Mouse (Mus musculus) forebrain, embryonic 10.5 days (tissue): ENCODE data around the gene Veph1. TPM values are rescaled to one million over a fixed set of nuclear protein-coding genes. Genes with fewer than 3 reads are reported as not detected.

Source experiments
- DNase-seq: peaks from one replicate; pipeline ENCODE4 v3.0.0-alpha.2; 2017; ENCODE audit warnings: low spot score; ENCODE audit errors: extremely low spot score
- H3K27ac ChIP-seq: fragments of 300-500 bp; sonication (generic); 2 replicates; pipeline ENCODE4 v1.5.1; 2016; ENCODE audit warnings: mild to moderate bottlenecking
- H3K27me3 ChIP-seq: fragments of 300-500 bp; sonication (generic); 2 replicates; pipeline ENCODE4 v1.6.1; 2016; ENCODE audit warnings: mild to moderate bottlenecking; ENCODE audit not compliant: poor library complexity, severe bottlenecking
- H3K36me3 ChIP-seq: fragments of 300-500 bp; sonication (generic); replicated peaks from 2 replicates; pipeline ENCODE4 v1.6.1; 2016; ENCODE audit warnings: mild to moderate bottlenecking, moderate library complexity
- H3K4me1 ChIP-seq: fragments of 300-500 bp; sonication (generic); 2 replicates; pipeline ENCODE4 v1.6.1; 2016
- H3K4me3 ChIP-seq: fragments of 300-500 bp; sonication (generic); 2 replicates; pipeline ENCODE4 v1.5.1; 2016; ENCODE audit warnings: mild to moderate bottlenecking, moderate library complexity
- H3K9me3 ChIP-seq: fragments of 300-500 bp; sonication (generic); 2 replicates; pipeline ENCODE4 v1.6.1; 2016; ENCODE audit warnings: mild to moderate bottlenecking, moderate library complexity
- WGBS: fragments of 180-500 bp; shearing (Covaris S2); methylation state at CpG from one replicate; pipeline ENCODE4 v1.1.7; 2016; 5-methylcytosine and 5-hydroxymethylcytosine counted together
- polyA plus RNA-seq: library from polyadenylated mRNA; unstranded; fragments of >200 nt; fragmentation: Nextera tagmentation; extraction: Ambion mirVana; gene quantifications from 2 replicates; pipeline ENCODE4 v1.2.1, GENCODE M21; 2016

Veph1 gene
- polyA plus RNA-seq, 1 experiment from 2014 or later, result 9.2 TPM

- no peak for DNase-seq
- no peaks in the 10 kb centered on the region for H3K36me3 ChIP-seq
- WGBS, result 90% methylated on average over 3 of the region's 3 CpGs
- no peaks in the 10 kb centered on the region for H3K27me3 ChIP-seq
- H3K4me3 ChIP-seq, result no peak overlapping the region
- H3K9me3 ChIP-seq, result no peaks in the 10 kb centered on the region
- no peaks in the 10 kb centered on the region for H3K4me1 ChIP-seq
- H3K27ac ChIP-seq, result no peak overlapping the region
Measured at GRCm38 (mm10) chr3:66025454-66025853, 271.2 kb downstream of the Veph1 start.

GRCm38 (mm10) chr3:66024220-66024792, 272.3 kb downstream of the Veph1 start:
- 70% methylated on average over 5 of the region's 5 CpGs for WGBS
- no peaks in the 10 kb centered on the region for H3K4me1 ChIP-seq
- no peak for DNase-seq
- H3K27ac ChIP-seq, result no peak overlapping the region
- no peaks in the 10 kb centered on the region for H3K9me3 ChIP-seq
- H3K36me3 ChIP-seq, result no peaks in the 10 kb centered on the region
- no peak overlapping the region for H3K4me3 ChIP-seq
- H3K27me3 ChIP-seq, result no peaks in the 10 kb centered on the region

- 97% methylated on average over 5 of the region's 5 CpGs for WGBS
- DNase-seq, result no peak
- H3K27me3 ChIP-seq, result no peaks in the 10 kb centered on the region
- H3K4me3 ChIP-seq, result no peak overlapping the region
- no peaks in the 10 kb centered on the region for H3K36me3 ChIP-seq
- H3K9me3 ChIP-seq, result no peaks in the 10 kb centered on the region
- H3K27ac ChIP-seq, result no peak overlapping the region
- H3K4me1 ChIP-seq, result no peaks in the 10 kb centered on the region
Measured at GRCm38 (mm10) chr3:66019171-66019570, 277.5 kb downstream of the Veph1 start.

- H3K27ac ChIP-seq, result no peak overlapping the region
- DNase-seq, result no peak
- no peaks in the 10 kb centered on the region for H3K4me1 ChIP-seq
- H3K36me3 ChIP-seq, result no peaks in the 10 kb centered on the region
- 85% methylated on average over 3 of the region's 3 CpGs for WGBS
- H3K27me3 ChIP-seq, result no peaks in the 10 kb centered on the region
- no peaks in the 10 kb centered on the region for H3K9me3 ChIP-seq
- H3K4me3 ChIP-seq, result no peak overlapping the region
Measured at GRCm38 (mm10) chr3:66007632-66008401, 288.8 kb downstream of the Veph1 start.

- Histone ChIP-seq H3K9me3 (no peaks in the 10 kb centered on the region), H3K27ac (no peak overlapping the region), H3K4me1 (no peaks in the 10 kb centered on the region), H3K36me3 (no peaks in the 10 kb centered on the region), H3K27me3 (no peaks in the 10 kb centered on the region), H3K4me3 (no peak overlapping the region)
- no peak for DNase-seq
- WGBS, result 82% methylated on average over 4 of the region's 4 CpGs
Measured at GRCm38 (mm10) chr3:66004989-66005388, 291.6 kb downstream of the Veph1 start.

- Histone ChIP-seq H3K27me3 (no peaks in the 10 kb centered on the region), H3K4me3 (no peak overlapping the region), H3K9me3 (no peaks in the 10 kb centered on the region), H3K4me1 (no peaks in the 10 kb centered on the region), H3K36me3 (no peaks in the 10 kb centered on the region), H3K27ac (no peak overlapping the region)
- DNase-seq, result no peak
- WGBS, result 80% methylated on average over 7 of the region's 7 CpGs
Measured at GRCm38 (mm10) chr3:66004220-66004951, 292.3 kb downstream of the Veph1 start.

Other genes starting within 250 kb of the Veph1 start
- 22.5 and 23.7 TPM in 2 replicates for gene Ptx3, start 76.9 kb downstream of the Veph1 start, polyA plus RNA-seq